Mouse (Mus musculus): ENCODE data around the gene Gm5244.

DNA sequence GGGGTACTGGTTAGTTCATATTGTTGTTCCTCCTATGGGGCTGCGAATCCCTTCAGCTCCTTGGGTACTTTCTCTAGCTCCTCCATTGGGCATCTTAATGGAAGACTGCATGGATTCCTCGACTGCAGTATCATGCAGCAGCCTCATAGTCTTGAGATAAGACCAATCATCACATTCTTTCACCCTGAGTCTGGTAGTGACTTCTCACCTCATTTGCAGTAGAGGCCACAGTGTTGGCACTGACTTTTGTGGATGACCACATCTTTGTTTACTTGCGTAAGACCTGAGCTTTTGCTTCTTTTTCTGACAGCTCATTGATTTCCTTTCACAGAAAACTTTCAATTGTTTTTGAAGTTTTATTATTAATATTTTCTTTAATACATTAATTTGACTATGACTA lies 40.8 kb upstream of the Gm5244 start:
- TF ChIP-seq CTCF (IDR thresholded peaks at IDR 0.05; ENCODE audit: insufficient read depth, low read length): no peak
- no peak for TF ChIP-seq POLR2A (IDR thresholded peaks at IDR 0.05; ENCODE audit: borderline replicate concordance, extremely low read depth, low read depth, low read length)

Measured in lung, adult 2 months (tissue).